Mouse (Mus musculus): ENCODE data around the gene Hnmt.

DNA sequence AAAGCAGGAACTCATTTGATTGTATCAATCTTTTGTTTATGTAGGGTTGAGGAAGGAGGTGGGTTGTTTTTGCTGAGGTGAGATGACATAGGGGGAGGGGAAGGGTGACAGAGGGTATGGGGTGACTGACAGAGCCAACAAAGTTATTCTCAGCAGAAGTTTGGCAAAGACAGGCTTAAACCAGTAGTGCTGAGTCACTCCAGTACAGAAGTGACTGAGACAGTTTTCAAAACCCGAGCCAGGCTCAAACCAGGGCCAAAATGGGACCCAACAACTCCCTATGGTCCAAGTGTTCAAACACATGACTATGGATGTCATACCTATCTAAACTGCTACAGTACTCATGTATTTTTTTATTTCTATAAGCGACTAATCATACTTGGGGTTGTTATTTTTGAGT is 52.4 kb downstream of the Hnmt start:
- TF ChIP-seq CTCF (IDR thresholded peaks at IDR 0.05; ENCODE audit: extremely low read depth, insufficient read depth, insufficient read length, insufficient replicate concordance): no peak
- TF ChIP-seq POLR2A (IDR thresholded peaks at IDR 0.05; ENCODE audit: low read depth, low read length): no peak

All from spleen, adult 2 months (tissue).